Mouse (Mus musculus) gonadal fat pad, adult 2 months (tissue): ENCODE measurements around the gene Lama5. TPM values are rescaled to one million over a fixed set of nuclear protein-coding genes. Genes with fewer than 3 reads are reported as not detected.

Experiments
- DNase-seq: peaks from one replicate; pipeline ENCODE4 v3.0.0-alpha.2; 2012; ENCODE audit warnings: low read depth
- polyA plus RNA-seq: library from polyadenylated mRNA; depleted of rRNA; stranded (reverse); fragments of >200 nt; gene quantifications from 2 replicates; pipeline ENCODE4 v1.2.3, GENCODE M21; 2012

Lama5 gene
- polyA plus RNA-seq, 1 experiment: 61.8 TPM

- no peak for DNase-seq
Measured at GRCm38 (mm10) chr2:180224647-180225043, 1.0 kb downstream of the Lama5 start.

GRCm38 (mm10) chr2:180222250-180222649, 3.4 kb downstream of the Lama5 start:
- DNase-seq: no peak

GRCm38 (mm10) chr2:180221051-180221450, 4.6 kb downstream of the Lama5 start:
- no peak for DNase-seq

GRCm38 (mm10) chr2:180220165-180220564, 5.5 kb downstream of the Lama5 start:
- no peak for DNase-seq

DNA sequence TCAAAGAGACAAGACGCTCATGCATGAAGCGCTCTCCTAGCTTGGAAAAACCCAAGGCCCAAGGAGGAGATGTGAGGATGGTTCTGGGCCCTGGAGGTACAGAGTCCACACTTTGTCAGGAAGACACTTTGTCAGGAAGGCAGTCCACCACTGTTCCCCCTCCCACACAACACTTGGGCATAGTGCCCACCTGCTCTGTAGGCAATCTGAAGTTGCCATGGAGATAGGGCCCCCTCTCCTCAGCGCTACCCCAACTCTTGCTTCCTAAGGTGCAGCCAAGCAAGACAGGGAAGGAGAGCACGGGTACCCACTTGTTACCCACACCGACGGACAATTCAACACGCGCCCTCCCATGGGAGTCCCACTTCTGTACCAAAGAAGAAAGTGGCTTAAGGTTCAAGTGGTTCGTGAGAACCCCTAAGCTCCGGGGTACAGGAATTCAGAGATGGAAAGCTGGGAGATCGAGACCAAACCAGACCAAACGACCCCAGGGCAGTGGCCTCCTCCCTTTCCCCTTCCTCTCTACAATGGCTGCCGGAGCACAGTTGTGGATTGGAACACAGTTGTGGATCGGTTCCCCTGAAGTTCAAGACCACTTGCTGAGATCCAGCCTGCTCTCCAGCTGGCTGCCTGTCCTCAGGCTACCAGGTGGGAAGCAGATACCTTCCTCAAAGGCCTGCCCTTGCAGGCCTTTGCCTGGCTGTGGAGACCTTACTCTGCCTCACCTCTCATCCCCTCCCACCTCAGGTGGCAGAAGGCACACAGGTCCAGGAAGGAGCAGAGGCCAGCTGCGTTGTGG, 6.3 kb downstream of the Lama5 start:
- DNase-seq: no peak

- no peak for DNase-seq
Measured at GRCm38 (mm10) chr2:180218677-180219076, 7.0 kb downstream of the Lama5 start.

DNA sequence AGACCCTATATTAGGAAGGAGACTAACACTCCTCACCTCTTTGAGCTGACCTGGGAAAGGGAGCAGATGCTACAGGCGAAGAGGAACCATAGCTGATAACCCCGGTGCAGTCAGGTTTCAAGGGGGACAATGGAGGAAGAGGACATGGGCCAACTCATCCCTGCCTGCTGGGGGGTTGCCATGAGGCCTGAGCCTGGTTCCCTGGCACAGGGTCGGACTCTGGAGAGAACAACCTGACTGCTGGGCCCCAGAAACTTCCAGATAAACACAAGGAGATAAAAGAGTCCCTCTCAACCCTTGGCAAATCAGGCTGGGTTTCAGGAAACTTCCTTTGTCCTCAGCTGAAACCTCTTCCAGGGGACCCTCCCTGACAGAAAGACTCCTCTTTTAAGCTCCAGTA, 7.4 kb downstream of the Lama5 start:
- no peak for DNase-seq

GRCm38 (mm10) chr2:180217587-180217986, 8.1 kb downstream of the Lama5 start:
- no peak for DNase-seq

DNA sequence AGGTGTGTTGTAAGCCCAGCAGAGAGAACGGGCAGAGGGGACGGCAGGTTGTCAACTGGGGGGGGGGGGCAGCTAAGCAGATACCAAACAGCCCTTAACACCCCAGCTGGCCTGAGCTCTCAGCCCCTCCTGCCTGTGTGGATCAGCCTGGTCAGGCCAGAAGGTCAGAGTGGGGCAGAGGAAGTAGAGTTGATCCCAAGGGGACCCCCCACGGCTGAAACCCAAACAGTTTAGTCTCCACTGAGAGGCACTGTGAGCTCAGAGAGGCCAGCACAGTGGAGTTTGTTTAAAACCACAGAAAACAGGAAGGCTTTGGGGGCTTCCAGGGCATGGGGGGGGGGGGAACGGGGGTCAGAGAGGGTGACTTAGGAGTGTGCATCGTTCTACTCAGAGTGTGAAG, 8.7 kb downstream of the Lama5 start:
- no peak for DNase-seq

GRCm38 (mm10) chr2:180215951-180216350, 9.7 kb downstream of the Lama5 start:
- no peak for DNase-seq

DNA sequence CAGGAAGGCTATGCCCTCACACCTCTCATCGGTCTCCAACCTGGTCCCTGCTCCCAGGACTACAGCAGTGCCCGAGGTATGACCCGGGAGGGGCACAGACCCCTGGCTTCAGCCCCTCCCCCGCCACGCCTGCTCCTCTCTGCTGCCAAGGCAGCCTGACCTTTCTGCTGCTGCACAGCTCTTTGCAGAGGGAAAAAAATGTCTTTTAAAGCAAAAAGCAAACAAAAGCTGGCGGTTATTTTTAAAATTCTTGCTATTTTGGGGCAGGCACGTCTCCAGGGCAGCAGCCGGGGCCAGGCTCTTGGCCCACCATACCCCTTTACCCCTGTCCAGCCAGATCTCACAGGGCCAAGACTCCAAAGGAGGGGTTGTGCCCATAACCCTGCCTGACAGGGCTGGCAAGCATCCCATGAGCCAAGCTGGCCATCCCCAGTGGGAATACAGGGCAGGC, 10.6 kb downstream of the Lama5 start:
- DNase-seq: no peak

GRCm38 (mm10) chr2:180214352-180214978, 11.2 kb downstream of the Lama5 start:
- no peak for DNase-seq

DNA sequence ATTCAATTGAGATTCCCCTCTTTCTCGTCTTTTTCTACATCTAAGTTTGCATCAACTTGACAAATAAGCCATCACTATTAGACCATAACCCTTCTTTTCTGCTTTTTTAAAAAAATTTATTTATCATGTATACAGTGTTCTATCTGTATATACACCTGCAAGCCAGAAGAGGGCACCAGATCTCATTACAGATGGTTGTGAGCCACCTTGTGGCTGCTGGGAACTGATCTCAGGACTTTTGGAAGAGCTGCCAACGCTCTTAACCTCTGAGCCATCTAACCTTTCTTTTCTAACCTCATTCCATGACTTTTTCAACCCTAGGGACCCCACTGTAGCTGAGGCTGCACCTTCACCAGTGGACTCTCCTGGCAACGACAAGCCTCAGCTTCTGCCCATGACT, 13.4 kb downstream of the Lama5 start:
- no peak for DNase-seq

- DNase-seq: no peak
Measured at GRCm38 (mm10) chr2:180208976-180209375, 16.7 kb downstream of the Lama5 start.

DNA sequence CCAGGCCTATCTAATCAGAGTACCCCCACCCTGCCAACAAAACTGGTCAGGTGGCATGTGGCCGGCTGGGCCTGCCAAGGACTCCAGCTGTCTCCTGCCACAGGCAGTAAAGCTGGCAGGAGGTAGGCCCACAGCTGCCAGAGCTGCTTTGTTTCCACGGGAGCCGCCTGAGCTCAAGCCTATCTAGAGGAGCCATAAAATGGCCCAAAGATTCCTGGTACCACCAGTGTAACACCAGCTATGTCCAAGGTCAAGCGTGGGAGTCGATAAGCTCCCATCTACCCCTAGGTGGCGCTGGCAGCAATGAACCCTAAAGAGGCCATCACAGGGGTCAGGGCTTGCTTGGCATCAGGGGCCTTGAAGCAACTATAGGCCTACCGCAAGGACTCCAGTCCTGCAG, 17.8 kb downstream of the Lama5 start:
- no peak for DNase-seq

GRCm38 (mm10) chr2:180205956-180206280, 19.7 kb downstream of the Lama5 start:
- DNase-seq: no peak

DNA sequence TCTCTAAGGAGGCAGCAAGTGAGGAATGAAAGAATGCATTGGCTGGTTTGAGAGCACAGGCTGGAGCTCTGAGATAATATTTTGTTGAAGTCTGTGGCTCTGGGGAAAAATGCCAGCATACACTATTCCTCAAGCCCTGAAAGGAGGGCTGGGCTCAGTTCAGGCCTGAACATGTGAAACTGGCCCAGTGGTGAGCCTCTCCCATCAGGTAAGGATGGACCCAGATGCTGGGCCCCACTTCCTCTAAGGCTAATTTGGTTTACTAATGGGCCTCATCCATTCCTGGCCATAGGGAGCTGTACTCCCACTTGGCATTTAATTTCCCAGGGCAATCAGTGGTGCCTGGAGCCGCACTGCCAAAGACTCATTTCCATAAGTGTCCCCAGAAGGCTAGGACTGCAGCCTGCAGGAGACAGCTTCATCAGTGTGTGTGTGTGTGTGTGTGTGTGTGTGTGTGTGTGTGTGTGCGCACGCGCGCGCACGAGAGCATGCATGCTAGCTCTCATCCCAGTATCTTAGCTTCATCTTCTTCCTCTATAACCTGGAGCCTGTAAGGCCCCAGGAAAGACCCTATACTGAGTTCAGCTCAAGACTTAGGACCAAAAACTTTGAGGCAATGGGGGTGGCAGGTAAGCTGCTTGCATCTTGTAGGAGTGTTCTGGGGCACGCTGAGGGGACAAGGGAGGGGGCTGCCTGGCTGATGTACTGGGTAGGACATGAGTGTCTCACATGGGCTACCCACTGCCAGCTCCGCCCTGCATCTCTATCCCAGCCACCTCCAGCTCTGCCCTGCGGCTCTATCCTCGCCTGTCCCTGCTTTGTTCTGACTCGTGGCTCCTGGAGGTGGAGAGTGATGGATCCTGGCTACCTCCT, 20.3 kb downstream of the Lama5 start:
- no peak for DNase-seq

DNA sequence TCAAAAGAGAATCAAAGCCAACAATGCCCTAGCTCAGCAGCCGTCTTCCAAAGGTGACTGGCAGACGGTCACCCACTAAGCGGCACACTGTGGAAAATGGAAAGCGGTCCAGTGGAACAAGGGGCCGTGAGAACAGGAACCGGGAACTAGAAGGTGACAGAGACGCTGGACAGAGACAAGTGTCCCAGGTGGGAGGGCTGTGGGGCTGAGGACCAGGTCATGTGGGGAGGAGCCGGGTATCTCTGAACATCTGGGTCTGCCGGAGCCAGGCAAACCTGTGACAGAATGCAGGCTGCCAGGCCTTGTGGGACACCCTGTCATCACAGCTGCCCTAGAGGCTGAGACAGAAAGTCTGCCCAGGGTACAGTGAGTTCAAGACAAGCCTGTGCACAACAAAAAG, 21.2 kb downstream of the Lama5 start:
- no peak for DNase-seq

DNA sequence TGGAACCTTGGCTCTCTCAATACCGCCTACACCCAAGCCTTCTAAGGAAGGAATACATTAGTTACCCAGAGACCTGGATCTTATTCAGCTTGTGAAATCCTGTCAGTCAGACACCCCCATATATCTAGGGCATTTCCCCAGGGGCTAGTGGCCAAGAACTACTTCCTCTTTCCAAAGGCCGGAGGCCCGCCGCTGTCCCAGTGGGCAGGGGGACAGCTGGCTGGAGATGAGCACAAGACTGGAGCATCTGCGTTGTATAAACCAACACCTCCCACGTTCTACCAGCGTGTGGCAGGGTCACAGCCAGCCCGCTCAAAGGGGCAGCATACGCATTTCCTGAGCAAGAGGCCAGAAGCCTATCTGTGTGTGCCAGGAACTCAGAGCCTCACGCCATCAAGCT, 22.9 kb downstream of the Lama5 start:
- peak; percentile 79 for DNase-seq

DNA sequence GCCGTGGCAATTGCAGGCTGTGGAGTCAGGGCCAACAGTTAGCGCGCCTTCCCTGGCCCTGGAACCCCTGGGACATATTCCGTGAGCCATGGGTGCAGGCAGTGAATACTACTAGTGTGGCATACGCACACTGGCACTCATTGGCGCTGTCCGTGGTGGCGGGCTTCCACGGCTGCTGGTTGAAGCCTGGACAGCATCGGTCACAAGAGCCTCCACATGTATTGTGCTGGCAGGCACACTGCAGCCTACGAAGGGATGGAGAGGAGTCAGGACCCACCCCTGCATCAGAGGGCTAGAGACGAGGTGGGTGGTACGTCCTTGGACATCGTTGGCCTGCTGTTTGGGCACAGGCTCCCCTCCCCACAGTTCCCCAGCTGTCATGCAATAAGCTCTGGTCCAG, 23.4 kb downstream of the Lama5 start:
- DNase-seq: no peak

GRCm38 (mm10) chr2:180201303-180201702, 24.4 kb downstream of the Lama5 start:
- no peak for DNase-seq

- no peak for DNase-seq
Measured at GRCm38 (mm10) chr2:180200681-180201080, 25.0 kb downstream of the Lama5 start.

- no peak for DNase-seq
Measured at GRCm38 (mm10) chr2:180198782-180199181, 26.9 kb downstream of the Lama5 start.
